Comparison of ENCODE assay signal across 25 mouse cellular contexts in the genomic region with DNA sequence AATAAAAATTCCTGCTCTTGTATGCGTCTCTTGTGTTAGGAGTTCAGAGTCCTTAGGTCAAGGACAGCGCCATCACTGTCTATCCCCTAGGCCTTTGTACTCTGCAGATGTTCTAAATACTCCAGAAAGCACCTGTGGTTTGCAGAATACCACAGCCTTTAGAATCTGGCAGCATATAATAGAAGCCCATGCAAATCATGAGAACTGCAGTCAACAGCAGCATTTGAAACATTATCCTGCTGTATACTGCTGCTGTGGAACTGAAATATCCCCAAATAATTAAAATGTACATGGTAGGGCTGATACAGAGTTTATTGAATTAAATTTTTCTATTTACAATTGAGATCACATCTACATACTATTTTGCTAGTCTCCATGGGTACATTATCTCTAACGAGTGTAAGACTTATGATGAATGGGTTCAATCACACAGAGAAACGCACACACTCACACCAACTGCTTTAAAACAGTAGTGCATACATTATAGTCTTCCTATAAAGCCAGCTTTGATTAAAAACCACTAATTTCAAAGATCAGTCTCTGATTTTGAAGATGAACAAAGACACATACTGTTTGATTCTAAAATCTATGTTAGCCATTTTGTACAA.
"Had no signal": no experiment of that assay in that cellular context is flagged by ENCODE, and none has a peak within 500 bp of the region (broad histone marks: within the 10 kb centered on the region; RNA-seq: fewer than 3 reads in every experiment).

No protein-coding gene starts in this region.

- ATAC-seq: hindbrain, embryonic 16.5 days; inflammation-experienced regulatory T-cells, adult 6 months; intestine, embryonic 15.5 days; intestine, postnatal 0 days; liver, embryonic 12.5 days had no signal

- H3K9me3 ChIP-seq: heart, embryonic 10.5 days; heart, embryonic 12.5 days; hindbrain, embryonic 10.5 days; hindbrain, embryonic 12.5 days; intestine, embryonic 15.5 days; limb, embryonic 13.5 days; limb, embryonic 15.5 days; liver, embryonic 12.5 days had no signal

- H3K9ac ChIP-seq: heart, embryonic 12.5 days; hindbrain, embryonic 12.5 days; hindbrain, embryonic 14.5 days; intestine, embryonic 15.5 days; limb, embryonic 13.5 days; limb, embryonic 15.5 days; liver, embryonic 12.5 days had no signal

- DNase-seq: gastrocnemius, adult 2 months; gastrocnemius, postnatal 10 days; gastrocnemius, postnatal 25 days; heart, adult 18-20 months; heart, postnatal 10 days; heart, postnatal 4 days; kidney, adult 18-20 months; kidney, adult 8-10 months; kidney, postnatal 10 days; kidney, postnatal 36 days; layer of hippocampus, adult 9-11 months; layer of hippocampus, postnatal 36 days; left cerebral cortex, postnatal 4 days had no signal

- H3K27me3 ChIP-seq: heart, embryonic 12.5 days; hindbrain, embryonic 12.5 days; intestine, embryonic 15.5 days; limb, embryonic 13.5 days; limb, embryonic 15.5 days; liver, embryonic 12.5 days had no signal

- H3K4me1 ChIP-seq: hindbrain, embryonic 10.5 days; hindbrain, embryonic 12.5 days; intestine, embryonic 15.5 days; limb, embryonic 13.5 days; liver, embryonic 12.5 days had no signal

- H3K27ac ChIP-seq: gastrocnemius, adult 2 months; heart, embryonic 10.5 days; hindbrain, embryonic 10.5 days; hindbrain, embryonic 12.5 days; hindbrain, embryonic 14.5 days; intestine, embryonic 15.5 days; limb, embryonic 13.5 days; limb, embryonic 15.5 days; liver, embryonic 12.5 days had no signal

- H3K4me3 ChIP-seq: gastrocnemius, adult 2 months; heart, embryonic 10.5 days; heart, embryonic 12.5 days; hindbrain, embryonic 10.5 days; hindbrain, embryonic 12.5 days; intestine, embryonic 15.5 days; limb, embryonic 13.5 days; limb, embryonic 15.5 days; liver, embryonic 12.5 days had no signal

- H3K4me2 ChIP-seq: heart, embryonic 12.5 days; hindbrain, embryonic 12.5 days; hindbrain, embryonic 14.5 days; intestine, embryonic 15.5 days; limb, embryonic 13.5 days; limb, embryonic 15.5 days; liver, embryonic 12.5 days had no signal
